Mouse (Mus musculus): Measurements from ENCODE around the gene Zfp160. TPM values are rescaled to one million over a fixed set of nuclear protein-coding genes. Genes with fewer than 3 reads are reported as not detected.
"Not testable (repeated sequence)": the region's sequence is repeated elsewhere in the genome, so short reads cannot be mapped to it uniquely, and the experiment has no call there.

The Zfp160 gene
- polyA plus RNA-seq (2016; fragmentation: Nextera tagmentation; extraction: Ambion mirVana) = 15.1 and 19.1 TPM in 2 replicates

DNA sequence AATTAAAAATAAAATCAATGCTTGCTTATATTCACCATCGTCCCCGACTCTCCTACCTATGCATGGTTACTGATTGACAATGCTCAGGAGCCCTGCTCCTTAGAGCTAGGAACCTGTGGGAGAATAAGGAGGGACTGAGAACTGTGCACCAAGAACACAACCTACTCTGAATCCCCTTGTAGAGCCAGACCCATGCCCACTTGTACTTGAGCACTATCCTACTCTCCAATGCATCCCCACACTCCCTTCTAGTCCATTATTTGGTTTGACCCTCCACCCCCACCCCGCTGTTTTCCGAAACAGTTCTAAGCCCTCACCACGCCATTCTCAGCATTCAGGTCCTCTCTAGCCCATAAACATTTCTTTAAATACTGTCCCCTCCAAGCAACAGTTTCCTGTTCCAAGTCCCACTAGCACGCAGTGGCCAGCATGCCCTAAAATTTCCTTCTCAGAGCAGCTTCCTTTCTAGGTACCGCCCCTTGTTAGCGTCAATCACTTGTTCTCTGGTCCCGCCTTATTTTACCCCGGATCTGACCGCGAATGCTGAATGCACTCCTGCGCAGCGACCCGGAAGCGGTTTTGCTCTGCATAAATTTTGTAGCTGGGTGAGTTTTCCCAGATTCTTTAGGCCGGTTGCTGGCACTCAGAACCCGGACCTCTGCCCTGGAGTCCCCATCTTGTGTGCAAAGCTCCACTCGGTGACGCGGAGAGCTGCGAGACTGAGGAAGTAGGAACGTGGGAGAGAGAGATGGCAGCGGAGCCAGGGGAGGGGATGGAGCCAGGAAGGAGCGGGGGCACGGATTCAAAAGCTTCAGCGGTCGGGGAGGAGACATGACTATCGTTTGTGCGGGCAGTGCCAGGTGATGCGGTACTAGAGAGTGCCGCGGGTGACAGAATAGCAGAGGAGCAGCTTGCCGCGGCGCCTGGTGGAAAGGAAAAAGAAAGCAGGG, at the start of gene Zfp160:
Gene Zfp160, plus strand, starts transcription at position 522 of the 950 bp plus-strand sequence.
- H3K4me1 ChIP-seq = peaks cover 11% of the 10 kb centered on the region
- H3K36me3 ChIP-seq = peaks cover 26% of the 10 kb centered on the region
- DNase-seq (ENCODE audit: low spot score) = peak; percentile 82
- peak within 1 kb of the TSS; percentile 83 for H3K4me3 ChIP-seq
- WGBS = 6% methylated on average over 36 of the region's 36 CpGs
- H3K27ac ChIP-seq = peak within 1 kb of the TSS; percentile 92
- no peaks in the 10 kb centered on the region for H3K27me3 ChIP-seq (ENCODE audit: low read depth, poor library complexity, severe bottlenecking)
- H3K9me3 ChIP-seq (replicated peaks) = no peaks in the 10 kb centered on the region

DNA sequence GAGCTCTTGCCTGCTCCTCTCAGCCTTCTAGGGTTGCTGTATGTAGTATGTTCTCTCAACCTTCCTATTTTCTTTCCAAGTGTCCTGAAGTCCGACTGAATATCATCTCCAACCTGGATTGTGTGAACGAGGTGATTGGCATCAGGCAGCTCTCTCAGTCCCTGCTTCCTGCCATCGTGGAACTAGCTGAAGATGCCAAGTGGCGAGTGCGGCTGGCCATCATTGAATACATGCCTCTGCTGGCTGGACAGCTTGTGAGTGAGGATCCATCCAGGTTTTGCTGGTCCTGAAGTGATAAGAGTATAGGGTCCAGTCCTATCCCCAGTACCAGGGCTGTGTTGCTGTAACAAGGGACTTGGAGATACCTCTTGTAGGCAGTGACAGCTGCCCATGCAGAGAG, 48.3 kb upstream of the Zfp160 start:
- Histone ChIP-seq H3K4me3 (no peak overlapping the region), H3K27ac (no peak overlapping the region), H3K4me1 (no peaks in the 10 kb centered on the region), H3K9me3 (replicated peaks) (no peaks in the 10 kb centered on the region), H3K36me3 (peaks cover 100% of the 10 kb centered on the region), H3K27me3 (ENCODE audit: low read depth, poor library complexity, severe bottlenecking) (no peaks in the 10 kb centered on the region)
- no peak for DNase-seq (ENCODE audit: low spot score)
- WGBS = 96% methylated on average over 5 of the region's 5 CpGs

DNA sequence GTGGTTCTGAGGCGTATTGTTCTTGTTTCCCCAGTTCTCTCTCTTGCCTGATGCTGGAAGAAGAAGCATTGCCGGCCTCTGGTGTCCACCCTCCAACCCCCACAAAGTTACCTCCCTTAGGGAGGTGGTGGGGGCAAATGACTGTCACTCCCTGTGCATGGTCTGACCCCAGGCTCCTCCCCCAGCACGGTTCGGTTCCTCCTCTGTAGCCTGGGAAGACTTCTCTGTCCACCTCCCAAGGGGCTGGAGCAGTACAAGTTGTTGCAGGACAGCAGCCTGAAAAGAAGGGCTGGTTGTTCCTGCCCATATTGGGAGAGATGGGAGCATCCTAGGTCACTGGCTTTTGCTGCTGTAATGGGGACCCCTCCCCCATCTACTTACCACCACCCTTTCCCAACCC, 43.3 kb upstream of the Zfp160 start:
- WGBS = 96% methylated on average over 4 of the region's 4 CpGs
- Histone ChIP-seq H3K27me3 (ENCODE audit: low read depth, poor library complexity, severe bottlenecking) (no peaks in the 10 kb centered on the region), H3K27ac (no peak overlapping the region), H3K4me1 (no peaks in the 10 kb centered on the region), H3K4me3 (no peak overlapping the region), H3K36me3 (peaks cover 96% of the 10 kb centered on the region), H3K9me3 (replicated peaks) (no peaks in the 10 kb centered on the region)
- DNase-seq (ENCODE audit: low spot score) = no peak

DNA sequence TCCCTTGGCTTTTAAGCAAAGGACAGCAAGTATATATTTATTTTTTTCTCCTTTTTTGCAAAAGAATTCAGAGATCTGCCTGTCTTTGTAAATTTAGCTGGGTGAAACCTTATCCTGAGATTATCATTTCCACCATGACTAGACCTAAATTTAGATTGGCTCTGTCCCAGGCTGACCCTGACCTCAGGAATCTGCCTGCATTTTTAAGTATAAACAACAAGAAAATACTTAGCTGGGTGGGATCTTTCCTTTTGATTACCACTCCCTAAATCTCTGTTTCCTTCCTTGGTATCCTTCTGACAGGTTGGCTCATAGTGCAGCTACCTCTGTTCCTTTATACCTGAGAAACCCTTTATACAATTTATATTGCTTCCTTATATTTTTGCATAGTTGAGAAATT, 42.0 kb upstream of the Zfp160 start:
- Histone ChIP-seq H3K4me3 (no peak overlapping the region), H3K27me3 (ENCODE audit: low read depth, poor library complexity, severe bottlenecking) (no peaks in the 10 kb centered on the region), H3K4me1 (no peaks in the 10 kb centered on the region), H3K27ac (no peak overlapping the region), H3K36me3 (peaks cover 83% of the 10 kb centered on the region), H3K9me3 (replicated peaks) (no peaks in the 10 kb centered on the region)
- no peak for DNase-seq (ENCODE audit: low spot score)

DNA sequence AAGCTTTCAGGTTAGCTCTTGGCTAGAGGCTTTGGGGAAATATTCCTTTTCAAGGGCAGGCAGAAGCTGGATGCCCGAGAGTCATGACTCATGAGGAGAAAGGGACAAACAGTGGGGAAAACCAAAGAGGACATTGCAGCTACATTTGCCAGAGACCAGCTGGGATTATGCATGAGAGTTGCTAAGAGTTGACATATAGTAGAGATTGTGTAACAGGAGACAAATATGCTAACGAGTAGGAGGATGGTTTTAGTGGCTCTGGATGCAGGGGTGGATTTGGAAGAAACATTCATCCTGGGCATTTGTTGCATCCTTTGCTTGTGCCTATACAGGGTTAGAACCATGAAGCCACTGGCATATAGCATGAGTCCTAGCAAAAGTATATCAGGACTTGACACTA, 15.0 kb upstream of the Zfp160 start:
- Histone ChIP-seq H3K9me3 (replicated peaks) (no peaks in the 10 kb centered on the region), H3K4me3 (no peak overlapping the region), H3K36me3 (no peaks in the 10 kb centered on the region), H3K4me1 (no peaks in the 10 kb centered on the region), H3K27ac (no peak overlapping the region), H3K27me3 (ENCODE audit: low read depth, poor library complexity, severe bottlenecking) (no peaks in the 10 kb centered on the region)
- DNase-seq (ENCODE audit: low spot score) = no peak
- 85% methylated on average over 2 of the region's 2 CpGs for WGBS

DNA sequence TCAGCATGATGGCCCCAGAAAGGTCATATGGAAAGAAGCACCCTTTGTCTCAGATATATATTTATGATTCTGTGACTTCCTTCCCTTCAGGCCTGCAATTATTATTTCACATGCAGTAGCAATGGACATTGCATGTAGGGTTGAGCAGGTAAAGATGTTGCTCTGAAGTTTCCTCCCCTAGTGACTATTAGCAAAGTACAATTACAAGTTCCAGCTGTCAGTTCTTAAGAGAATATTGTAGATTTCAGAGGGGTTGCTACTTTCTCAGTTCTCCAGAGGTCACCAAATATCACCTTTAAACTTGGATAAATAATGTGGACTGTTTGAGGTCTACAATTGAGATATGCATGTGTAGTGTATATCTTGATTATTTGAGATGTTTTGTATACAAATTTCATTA, 12.3 kb upstream of the Zfp160 start, which contains the start of gene Vmn1r233:
Gene Vmn1r233, minus strand, starts transcription at position 101 of the 400 bp plus-strand sequence.
- H3K27ac ChIP-seq = no peak within 1 kb of the TSS
- H3K27me3 ChIP-seq (ENCODE audit: low read depth, poor library complexity, severe bottlenecking) = no peaks in the 10 kb centered on the region
- DNase-seq (ENCODE audit: low spot score) = no peak
- no peaks in the 10 kb centered on the region for H3K36me3 ChIP-seq
- H3K4me3 ChIP-seq = no peak within 1 kb of the TSS
- H3K4me1 ChIP-seq = no peaks in the 10 kb centered on the region
- no peaks in the 10 kb centered on the region for H3K9me3 ChIP-seq (replicated peaks)

DNA sequence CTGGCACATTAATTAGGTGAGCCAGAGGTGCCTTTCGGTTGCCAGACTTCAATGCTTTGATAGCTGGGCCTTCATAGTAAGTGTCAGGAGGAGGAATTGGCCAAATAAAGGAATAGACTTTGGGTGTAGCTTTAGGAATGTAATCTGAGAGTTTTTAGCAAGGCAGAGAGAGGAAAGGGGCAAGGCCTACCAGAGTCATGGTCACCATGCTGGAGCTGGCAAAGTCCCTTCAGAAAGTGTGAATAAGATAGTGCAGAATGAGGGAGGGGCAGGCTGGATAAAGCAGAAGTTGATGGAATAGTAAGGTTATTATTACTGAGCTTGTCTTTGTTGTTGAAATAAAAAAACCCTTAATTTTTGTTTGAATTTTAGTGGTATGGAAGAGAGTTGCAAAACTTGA, 1.0 kb downstream of the Zfp160 start:
- Histone ChIP-seq H3K36me3 (peaks cover 34% of the 10 kb centered on the region), H3K9me3 (replicated peaks) (no peaks in the 10 kb centered on the region), H3K4me1 (peaks cover 11% of the 10 kb centered on the region), H3K27me3 (ENCODE audit: low read depth, poor library complexity, severe bottlenecking) (no peaks in the 10 kb centered on the region), H3K4me3 (peak overlapping the region; percentile 83), H3K27ac (peak overlapping the region; percentile 92)
- no peak for DNase-seq (ENCODE audit: low spot score)
- 23% methylated on average over 1 of the region's 1 CpGs for WGBS

- H3K27me3 ChIP-seq (ENCODE audit: low read depth, poor library complexity, severe bottlenecking) = no peaks in the 10 kb centered on the region
- no peak overlapping the region for H3K27ac ChIP-seq
- peaks cover 97% of the 10 kb centered on the region for H3K36me3 ChIP-seq
- H3K9me3 ChIP-seq (replicated peaks) = no peaks in the 10 kb centered on the region
- H3K4me1 ChIP-seq = no peaks in the 10 kb centered on the region
- no peak overlapping the region for H3K4me3 ChIP-seq
- WGBS = 86% methylated on average over 1 of the region's 1 CpGs
- no peak for DNase-seq (ENCODE audit: low spot score)
Observed at GRCm38 (mm10) chr17:21018410-21019080, 9.8 kb downstream of the Zfp160 start.

- not testable (repeated sequence) for H3K27me3 ChIP-seq (ENCODE audit: low read depth, poor library complexity, severe bottlenecking)
- peak; percentile 23 for DNase-seq (ENCODE audit: low spot score)
- 88% methylated on average over 9 of the region's 9 CpGs for WGBS
Observed at GRCm38 (mm10) chr17:21048020-21048419, 39.3 kb downstream of the Zfp160 start.

DNA sequence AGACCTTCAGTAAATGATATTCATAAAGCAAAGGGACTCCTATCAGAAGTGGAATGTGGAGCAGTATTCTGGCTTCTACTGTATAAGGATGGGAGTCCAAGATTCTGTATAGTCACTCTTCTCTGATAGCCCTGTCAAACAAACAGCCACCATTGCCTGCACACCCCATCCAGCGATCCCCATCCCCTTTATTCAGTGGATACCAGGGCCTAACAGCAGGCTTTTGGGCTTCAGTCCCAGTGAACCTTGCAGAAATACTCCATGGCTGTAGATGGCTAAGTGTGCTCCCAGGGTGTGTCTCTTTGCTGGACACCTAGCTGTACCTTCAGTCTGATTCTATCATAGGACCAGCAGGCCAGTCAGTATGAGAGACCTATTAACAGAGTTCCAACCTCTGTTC, 42.2 kb downstream of the Zfp160 start:
- no peak overlapping the region for H3K4me3 ChIP-seq
- 88% methylated on average over 1 of the region's 1 CpGs for WGBS
- H3K27me3 ChIP-seq (ENCODE audit: low read depth, poor library complexity, severe bottlenecking) = no peaks in the 10 kb centered on the region
- H3K9me3 ChIP-seq (replicated peaks) = no peaks in the 10 kb centered on the region
- no peak for DNase-seq (ENCODE audit: low spot score)
- H3K4me1 ChIP-seq = no peaks in the 10 kb centered on the region
- no peaks in the 10 kb centered on the region for H3K36me3 ChIP-seq
- H3K27ac ChIP-seq = no peak overlapping the region

More at GRCm38 (mm10) chr17:21048020-21048419, 39.3 kb downstream of the Zfp160 start:
- H3K27ac ChIP-seq; H3K36me3 ChIP-seq; H3K9me3 ChIP-seq (replicated peaks); H3K4me1 ChIP-seq; H3K4me3 ChIP-seq: not testable (repeated sequence)

GRCm38 (mm10) chr17:21051341-21051740, 42.6 kb downstream of the Zfp160 start:
- DNase-seq (ENCODE audit: low spot score); H3K9me3 ChIP-seq (replicated peaks); H3K4me3 ChIP-seq; H3K27ac ChIP-seq; H3K27me3 ChIP-seq (ENCODE audit: low read depth, poor library complexity, severe bottlenecking); H3K4me1 ChIP-seq; H3K36me3 ChIP-seq: not testable (repeated sequence)
- no CpG with 5 or more reads among the region's 3 CpGs for WGBS

DNA sequence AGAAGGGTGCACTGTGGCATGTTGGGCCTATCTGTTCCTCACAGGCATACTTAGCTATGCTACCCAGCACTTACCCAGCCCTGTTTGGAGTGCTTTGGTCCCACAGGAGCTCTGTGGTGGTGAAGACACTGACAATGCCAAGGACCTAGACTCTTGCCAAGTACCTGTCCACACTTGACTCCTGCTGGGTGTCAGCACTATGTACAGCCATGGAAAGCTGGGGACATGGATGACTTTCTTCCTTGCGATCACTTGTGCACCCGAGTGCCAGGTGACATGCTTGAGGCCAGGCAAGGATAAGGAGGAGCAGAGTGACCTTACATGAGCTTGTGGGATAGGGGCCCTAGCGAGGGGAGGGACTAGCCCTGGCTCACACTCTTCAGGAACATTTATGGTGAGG, 43.2 kb downstream of the Zfp160 start:
- 94% methylated on average over 3 of the region's 3 CpGs for WGBS
- not testable (repeated sequence) for DNase-seq (ENCODE audit: low spot score)

DNA sequence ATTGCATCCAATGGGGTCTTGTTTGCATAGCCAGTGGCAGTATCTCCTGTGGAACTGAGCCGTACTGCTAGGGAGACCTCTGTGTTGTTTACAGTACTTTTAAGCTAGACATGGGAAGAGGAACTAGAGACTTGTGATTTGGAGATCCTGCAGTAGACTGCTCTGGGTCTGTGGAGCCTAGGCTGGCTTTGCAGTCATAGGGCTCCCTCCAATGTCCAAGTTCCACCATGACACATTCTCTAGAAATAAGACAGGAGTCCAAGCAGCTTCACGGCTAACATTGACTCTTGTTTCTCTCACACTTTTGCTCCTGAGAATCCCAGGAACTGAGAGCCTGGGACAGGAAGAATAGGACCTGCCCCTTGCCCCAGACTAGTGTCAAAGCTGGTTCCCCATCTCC, 44.6 kb downstream of the Zfp160 start:
- WGBS = 94% methylated on average over 2 of the region's 2 CpGs
- DNase-seq (ENCODE audit: low spot score) = no peak
- H3K27ac ChIP-seq = no peak overlapping the region
- H3K4me3 ChIP-seq = no peak overlapping the region
- H3K27me3 ChIP-seq (ENCODE audit: low read depth, poor library complexity, severe bottlenecking) = no peaks in the 10 kb centered on the region
- no peaks in the 10 kb centered on the region for H3K9me3 ChIP-seq (replicated peaks)
- no peaks in the 10 kb centered on the region for H3K4me1 ChIP-seq
- no peaks in the 10 kb centered on the region for H3K36me3 ChIP-seq

More for the DNA sequence above, 43.2 kb downstream of the Zfp160 start:
- not testable (repeated sequence) for H3K27ac ChIP-seq; H3K4me3 ChIP-seq; H3K9me3 ChIP-seq (replicated peaks); H3K4me1 ChIP-seq; H3K27me3 ChIP-seq (ENCODE audit: low read depth, poor library complexity, severe bottlenecking); H3K36me3 ChIP-seq
